Mouse (Mus musculus) macrophage (primary cell): ENCODE results near the gene Slco1a5. TPM values are rescaled to one million over a fixed set of nuclear protein-coding genes. Genes with fewer than 3 reads are reported as not detected.

ENCODE experiments used
- H3K27ac ChIP-seq: fragments of 350-480 bp; formaldehyde crosslinking; 2 replicates; pipeline ENCODE4 v1.9.0; 2021
- H3K36me3 ChIP-seq: fragments of 350-480 bp; formaldehyde crosslinking; 2 replicates; pipeline ENCODE4 v1.9.0; 2021; ENCODE audit errors: inconsistent target
- H3K4me3 ChIP-seq: fragments of 350-480 bp; formaldehyde crosslinking; 2 replicates; pipeline ENCODE4 v1.9.0; 2021; ENCODE audit errors: inconsistent target
- H3K79me2 ChIP-seq: fragments of 350-480 bp; formaldehyde crosslinking; 2 replicates; pipeline ENCODE4 v1.9.0; 2021; ENCODE audit errors: inconsistent target
- WGBS: methylation state at CpG from one replicate; pipeline ENCODE4 v1.1.7; 2026; ENCODE audit warnings: inconsistent platforms; ENCODE audit not compliant: missing documents; 5-methylcytosine and 5-hydroxymethylcytosine counted together
- polyA plus RNA-seq: library from polyadenylated mRNA; stranded (reverse); fragments of 250-400 nt; gene quantifications from 3 replicates; pipeline ENCODE4 v1.2.4, GENCODE M21; 2018; ENCODE audit warnings: inconsistent platforms

The Slco1a5 gene
- polyA plus RNA-seq, 1 experiment from 2014 or later = not detected

GRCm38 (mm10) chr6:142209749-142210148, 113.0 kb downstream of the Slco1a5 start:
- Histone ChIP-seq H3K4me3 (no peak overlapping the region), H3K27ac (no peak overlapping the region), H3K79me2 (no peaks in the 10 kb centered on the region), H3K36me3 (no peaks in the 10 kb centered on the region)

GRCm38 (mm10) chr6:142208421-142208820, 114.4 kb downstream of the Slco1a5 start, which contains the start of gene Slco1a6:
Gene Slco1a6 (minus strand): TSS chr6:142208521.
- Histone ChIP-seq H3K36me3 (no peaks in the 10 kb centered on the region), H3K4me3 (no peak within 1 kb of the TSS), H3K79me2 (no peaks in the 10 kb centered on the region), H3K27ac (no peak within 1 kb of the TSS)
- WGBS = 89% methylated on average over 4 of the region's 4 CpGs

- H3K36me3 ChIP-seq = no peaks in the 10 kb centered on the region
- H3K27ac ChIP-seq = no peak overlapping the region
- H3K4me3 ChIP-seq = no peak overlapping the region
- H3K79me2 ChIP-seq = no peaks in the 10 kb centered on the region
Measured at GRCm38 (mm10) chr6:142200524-142200923, 122.3 kb downstream of the Slco1a5 start.

GRCm38 (mm10) chr6:142194245-142194644, 128.5 kb downstream of the Slco1a5 start:
- WGBS = 85% methylated on average over 8 of the region's 8 CpGs
- H3K27ac ChIP-seq = no peak overlapping the region

GRCm38 (mm10) chr6:142191962-142192361, 130.8 kb downstream of the Slco1a5 start:
- H3K4me3 ChIP-seq = no peak overlapping the region
- no peaks in the 10 kb centered on the region for H3K79me2 ChIP-seq
- WGBS = 56% methylated on average over 1 of the region's 1 CpGs

More at GRCm38 (mm10) chr6:142194245-142194644, 128.5 kb downstream of the Slco1a5 start:
- Histone ChIP-seq H3K4me3 (no peak overlapping the region), H3K36me3 (no peaks in the 10 kb centered on the region), H3K79me2 (no peaks in the 10 kb centered on the region)

GRCm38 (mm10) chr6:142187426-142187825, 135.4 kb downstream of the Slco1a5 start:
- Histone ChIP-seq H3K4me3 (no peak overlapping the region), H3K27ac (no peak overlapping the region), H3K36me3 (no peaks in the 10 kb centered on the region), H3K79me2 (no peaks in the 10 kb centered on the region)
- 100% methylated on average over 3 of the region's 3 CpGs for WGBS

More at GRCm38 (mm10) chr6:142191962-142192361, 130.8 kb downstream of the Slco1a5 start:
- H3K27ac ChIP-seq = no peak overlapping the region
- no peaks in the 10 kb centered on the region for H3K36me3 ChIP-seq

- H3K36me3 ChIP-seq = no peaks in the 10 kb centered on the region
- H3K79me2 ChIP-seq = no peaks in the 10 kb centered on the region
- WGBS = 81% methylated on average over 2 of the region's 2 CpGs
- no peak overlapping the region for H3K27ac ChIP-seq
- H3K4me3 ChIP-seq = no peak overlapping the region
Measured at GRCm38 (mm10) chr6:142185868-142186415, 136.8 kb downstream of the Slco1a5 start.

Other genes with a start within 250 kb of the Slco1a5 start
- not detected in 3 replicates for gene Slco1a6, start 114.5 kb downstream of the Slco1a5 start, polyA plus RNA-seq
- gene Iapp, start 24.6 kb downstream of the Slco1a5 start, polyA plus RNA-seq = not detected in 3 replicates
- gene Pyroxd1, start 22.7 kb upstream of the Slco1a5 start, polyA plus RNA-seq = 7.2 to 9.4 TPM (median 7.9 TPM) in 3 replicates
- gene Recql, start 64.1 kb upstream of the Slco1a5 start, polyA plus RNA-seq = 14.2 to 21.2 TPM (median 14.7 TPM) in 3 replicates
- 25.6 to 53.6 TPM (median 31.5 TPM) in 3 replicates for gene Golt1b, start 64.2 kb upstream of the Slco1a5 start, polyA plus RNA-seq
- gene Spx, start 90.5 kb upstream of the Slco1a5 start, polyA plus RNA-seq = 0.15 TPM in 1 of 3 replicates, not detected in the others
- not detected in 3 replicates for gene Gys2, start 150.1 kb upstream of the Slco1a5 start, polyA plus RNA-seq
- 4.8 to 7.8 TPM (median 7.2 TPM) in 3 replicates for gene Ldhb, start 185.0 kb upstream of the Slco1a5 start, polyA plus RNA-seq
- gene Kcnj8, start 248.6 kb upstream of the Slco1a5 start, polyA plus RNA-seq = not detected in 3 replicates